Mouse (Mus musculus): ENCODE data around the gene Amotl2.
A peak's percentile ranks its signal among the peaks of the same experiment; 100 is the strongest.

The Amotl2 gene

DNA sequence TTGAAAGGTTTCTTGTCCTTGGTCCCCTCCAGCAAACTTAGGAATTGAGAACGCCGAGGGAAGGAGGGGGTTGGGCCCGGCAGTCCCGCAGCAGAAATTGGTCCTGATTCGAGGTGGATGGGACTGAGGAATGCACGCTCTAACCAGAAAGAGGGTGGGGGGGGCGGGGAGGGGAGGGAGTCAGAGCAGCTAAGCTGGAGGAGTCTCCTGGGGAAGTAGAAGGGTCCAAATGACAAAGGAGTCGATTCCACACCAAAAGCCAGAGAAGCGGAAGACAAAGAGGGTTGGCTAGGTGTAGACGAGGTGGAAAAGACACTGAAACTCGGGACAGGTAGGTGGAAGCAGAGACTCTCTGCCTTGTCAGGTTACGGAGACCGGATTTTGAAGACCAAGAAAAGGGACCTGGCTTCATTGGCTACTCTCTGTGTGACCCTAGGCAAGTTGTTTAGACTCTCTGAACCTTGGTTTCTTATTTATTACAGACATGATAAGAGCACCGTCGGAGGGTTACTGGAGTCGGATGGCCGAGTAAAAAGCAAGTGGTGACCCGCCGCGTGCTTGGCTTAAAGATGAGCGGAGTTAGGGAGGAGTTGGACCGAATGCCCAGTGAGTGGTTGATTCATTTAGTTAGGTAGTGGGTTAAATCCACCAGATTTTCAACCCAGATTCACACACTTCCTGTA is at the start of gene Amotl2:
TSS of gene Amotl2 (plus strand) at position 192 of the 683 bp plus-strand sequence.
- DNase-seq = no peak

DNA sequence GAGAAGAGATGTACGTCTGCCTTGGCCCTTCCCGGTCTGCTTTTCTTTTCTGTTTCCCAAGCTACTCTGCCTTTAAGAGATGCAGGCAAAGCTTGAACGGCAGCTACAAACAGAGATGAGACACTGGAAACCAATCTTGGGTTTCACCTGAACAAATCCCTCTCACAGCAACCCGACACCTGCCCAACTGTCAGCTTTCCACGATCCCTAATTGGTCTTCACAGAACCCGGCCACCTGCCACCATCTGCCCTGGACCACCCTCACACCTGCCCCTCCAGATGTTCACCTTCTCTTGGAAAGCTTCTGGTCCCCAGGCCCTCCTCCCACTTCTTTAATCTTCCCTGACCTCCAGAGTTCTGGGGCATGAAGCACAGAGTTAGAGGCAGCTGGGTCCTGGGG is 48.4 kb upstream of the Amotl2 start:
- no peak for DNase-seq

DNA sequence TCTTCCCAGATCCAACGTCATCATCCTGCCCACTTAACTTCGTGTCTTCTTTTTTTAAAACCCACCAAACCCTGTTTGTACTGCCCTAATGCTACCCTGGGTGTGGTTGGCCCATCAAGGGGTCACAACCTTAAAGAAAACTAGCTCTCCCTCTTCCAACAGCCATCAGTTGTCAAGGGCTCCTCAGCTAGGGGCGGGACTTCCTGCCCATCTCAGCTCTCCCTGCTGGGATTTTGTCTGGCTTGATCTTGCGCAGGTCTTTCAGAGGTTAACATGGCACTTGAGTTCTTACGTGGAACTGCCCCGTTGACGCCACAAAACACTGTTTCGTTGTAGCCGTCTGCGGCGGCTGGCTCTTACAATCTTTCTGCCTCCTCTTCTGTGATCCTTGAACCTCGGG is 47.6 kb upstream of the Amotl2 start:
- no peak for DNase-seq

DNA sequence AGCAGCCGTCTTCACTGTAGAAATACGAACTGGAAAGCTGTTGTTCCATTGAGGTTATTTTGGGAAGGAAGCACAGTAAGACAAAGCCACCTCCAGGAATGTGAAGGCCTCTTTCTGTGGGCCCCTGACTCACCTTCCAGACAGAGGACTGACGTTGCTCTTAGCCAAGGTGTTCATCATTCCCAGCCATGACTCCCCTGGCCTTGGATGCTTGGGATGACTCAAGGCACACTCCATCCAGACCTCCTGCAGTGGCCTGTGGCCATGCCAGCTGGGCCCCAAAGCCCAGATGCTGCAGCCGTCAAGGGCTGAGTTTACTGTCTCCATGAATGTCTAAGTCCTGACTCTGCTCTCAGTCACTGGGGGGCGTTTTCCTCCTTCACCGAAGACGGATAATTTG is 43.1 kb upstream of the Amotl2 start:
- DNase-seq = no peak

DNA sequence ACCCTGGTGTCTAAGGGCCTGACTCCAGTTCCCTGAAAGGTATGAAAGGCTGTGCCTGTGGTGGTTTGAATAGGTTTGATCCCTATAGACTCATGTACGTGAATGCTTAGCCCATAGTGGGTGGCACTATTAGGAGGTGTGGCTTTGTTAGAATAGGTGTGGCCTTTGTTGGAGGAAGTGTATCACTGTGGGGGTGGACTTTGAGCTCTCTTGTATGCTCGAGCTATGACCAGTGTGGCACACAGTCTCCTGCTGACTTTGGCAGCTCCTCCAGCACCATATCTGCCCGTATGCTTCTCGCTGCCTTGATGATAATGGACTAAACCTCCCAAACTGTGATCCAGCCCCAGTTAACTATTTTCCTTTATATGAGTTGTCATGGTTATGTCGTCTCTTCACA is 40.5 kb upstream of the Amotl2 start:
- no peak for DNase-seq

DNA sequence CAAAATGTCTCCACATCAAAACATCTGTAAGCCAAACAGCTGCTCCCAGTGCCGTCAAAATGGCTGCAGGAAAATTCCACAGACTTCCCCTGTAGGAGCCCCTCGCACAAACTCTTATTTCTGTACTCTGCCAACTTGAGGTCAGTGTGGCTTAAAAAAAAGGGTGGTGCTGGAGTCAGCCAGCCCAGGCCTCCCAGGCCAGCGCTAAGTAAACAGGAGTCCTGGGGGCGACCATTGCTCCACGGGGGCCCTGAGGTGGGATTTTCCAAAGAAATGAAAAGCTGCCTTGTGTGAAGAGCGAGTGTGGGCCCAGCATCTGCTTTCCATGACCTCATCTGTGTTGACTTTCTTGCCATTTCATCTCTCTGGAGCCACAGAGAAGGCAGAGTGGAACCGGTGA is 35.0 kb upstream of the Amotl2 start:
- no peak for DNase-seq

DNA sequence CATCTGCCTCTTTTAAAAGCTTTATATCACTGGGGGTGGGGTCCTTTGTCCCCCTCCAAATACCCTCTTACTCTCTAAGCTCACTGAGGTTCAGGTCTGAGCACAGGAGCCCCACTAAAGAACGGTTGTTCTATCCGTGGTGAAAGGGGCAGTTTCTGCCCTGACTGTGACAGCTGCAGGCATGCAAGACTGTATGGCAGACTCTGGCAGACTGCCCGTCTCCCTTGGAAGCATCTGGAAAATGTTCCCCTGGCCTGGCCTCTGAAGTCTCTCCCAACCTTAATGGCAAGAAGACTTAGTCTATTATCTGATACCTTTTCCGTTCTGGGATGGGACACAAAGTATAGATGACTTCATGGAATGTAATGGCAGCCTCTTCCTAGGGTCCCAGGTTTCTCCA is 28.5 kb upstream of the Amotl2 start:
- no peak for DNase-seq

DNA sequence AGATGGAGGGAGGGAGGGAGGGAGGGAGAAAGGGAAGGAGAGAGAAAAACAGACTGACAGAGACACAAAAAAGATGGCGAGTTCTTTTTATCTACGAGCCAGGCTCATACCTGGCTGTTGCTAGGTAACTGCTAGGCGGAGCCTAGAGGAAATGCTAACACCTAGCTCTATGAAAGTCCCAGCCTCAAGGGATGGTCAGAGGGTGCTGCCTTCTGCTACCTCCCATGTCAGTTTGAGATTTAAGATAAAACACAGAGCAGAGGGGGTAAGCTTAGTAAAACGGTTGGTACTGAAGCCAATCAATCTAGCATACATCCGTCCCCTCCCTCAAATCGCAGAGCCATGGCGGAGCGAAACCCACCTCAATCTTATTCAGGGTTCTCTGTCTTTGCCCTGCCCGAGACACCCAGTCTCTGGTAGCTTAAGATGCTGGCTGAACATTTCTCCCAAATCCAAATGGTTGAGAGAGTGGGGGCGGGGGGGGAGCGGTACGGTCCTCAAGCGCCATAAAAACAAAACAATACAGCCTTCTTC is 27.0 kb upstream of the Amotl2 start:
- DNase-seq = no peak

DNA sequence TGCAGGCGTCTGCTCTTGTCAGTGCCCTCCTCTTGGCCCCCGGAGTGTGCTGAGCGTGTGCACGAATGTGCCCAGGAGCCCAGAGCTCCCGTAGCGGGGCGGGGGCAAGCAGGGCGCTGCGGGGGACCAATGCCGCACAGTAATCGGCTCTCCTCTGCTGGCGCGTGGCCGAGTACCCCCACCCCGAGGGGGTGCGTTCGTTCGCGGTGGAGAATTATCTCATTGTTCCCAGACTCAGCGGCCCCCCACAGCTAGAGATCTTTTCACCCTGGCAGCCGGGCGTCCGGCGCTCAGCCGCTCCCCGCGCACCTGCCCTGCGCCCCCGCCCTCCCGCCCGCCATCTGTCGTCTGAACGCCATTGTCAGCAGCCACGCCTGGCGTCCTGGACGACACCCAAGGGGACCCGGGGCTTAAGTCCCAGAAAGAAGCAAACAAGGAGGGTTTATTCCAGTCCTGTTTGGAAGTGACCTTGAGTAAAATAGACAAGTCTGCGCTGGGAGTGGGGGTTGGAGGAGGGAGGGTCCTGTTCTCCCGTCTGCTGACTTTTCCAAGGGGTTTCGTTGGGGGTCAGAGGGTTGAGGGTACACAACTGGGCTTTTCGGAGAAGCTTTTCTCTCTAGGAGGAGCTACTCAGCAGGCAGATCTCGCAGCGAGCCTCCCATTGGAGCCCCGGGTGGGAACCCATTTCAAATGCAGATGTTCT is 26.4 kb upstream of the Amotl2 start:
- no peak for DNase-seq

DNA sequence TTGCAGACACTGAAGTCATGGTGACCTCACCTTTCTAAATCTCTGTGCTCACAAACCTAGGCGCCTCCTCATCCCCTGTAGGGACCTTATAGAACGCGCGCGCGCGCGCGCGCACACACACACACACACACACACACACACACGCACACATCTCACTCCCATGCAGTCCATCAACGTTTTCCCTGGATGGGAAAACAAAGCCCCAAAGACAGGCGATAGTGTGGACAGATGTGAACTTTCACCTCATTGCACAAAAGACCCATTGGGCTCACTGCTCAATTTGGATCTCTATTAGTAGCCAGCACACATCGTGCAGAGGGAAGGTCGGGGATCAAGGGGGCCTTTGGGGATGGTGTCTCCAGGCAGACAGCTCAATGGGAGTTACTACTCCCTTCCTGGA is 25.6 kb upstream of the Amotl2 start:
- no peak for DNase-seq

DNA sequence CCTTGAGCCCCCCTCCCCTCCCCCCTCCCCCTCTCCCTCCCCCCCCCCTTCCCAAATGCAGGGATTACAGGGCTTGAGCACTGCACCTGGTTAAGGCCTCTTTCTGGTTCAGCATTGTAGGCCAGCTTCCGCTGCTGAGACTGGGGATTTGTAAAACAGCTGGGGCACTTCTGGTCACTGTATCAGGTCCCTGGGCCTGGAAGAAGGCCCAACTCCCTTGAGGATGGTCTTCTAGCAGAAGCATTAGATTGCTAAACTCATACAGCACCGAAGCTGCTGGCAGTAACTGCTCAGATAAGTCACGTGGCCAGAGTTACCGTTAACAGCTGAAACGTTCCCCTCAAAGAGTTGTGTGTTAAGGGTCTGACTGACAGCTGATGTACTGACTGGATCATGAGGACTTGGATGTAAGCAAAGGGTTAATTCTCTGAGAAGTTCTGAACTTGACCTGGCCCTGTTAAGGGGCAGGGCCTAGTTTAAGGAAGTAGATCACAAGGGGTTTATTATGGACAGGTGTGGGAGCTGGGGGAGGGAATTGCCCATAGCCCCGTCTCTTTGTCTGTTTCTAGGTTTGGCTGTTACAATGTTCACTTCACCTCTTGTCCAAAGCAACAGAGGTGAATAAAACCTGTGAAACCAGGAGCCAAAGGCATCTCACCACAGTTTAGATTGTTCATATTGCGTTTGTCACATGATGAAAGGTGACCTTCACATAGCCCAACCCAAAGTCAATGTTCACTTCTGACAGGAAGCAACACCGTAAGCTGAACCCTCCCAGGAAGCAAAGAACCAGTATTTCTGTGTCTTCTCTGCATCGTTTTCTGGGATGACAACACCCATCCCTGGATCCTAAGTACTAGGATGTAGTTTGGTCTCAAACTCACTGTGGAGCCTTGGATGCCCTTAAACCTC is 23.7 kb upstream of the Amotl2 start:
- DNase-seq = no peak

DNA sequence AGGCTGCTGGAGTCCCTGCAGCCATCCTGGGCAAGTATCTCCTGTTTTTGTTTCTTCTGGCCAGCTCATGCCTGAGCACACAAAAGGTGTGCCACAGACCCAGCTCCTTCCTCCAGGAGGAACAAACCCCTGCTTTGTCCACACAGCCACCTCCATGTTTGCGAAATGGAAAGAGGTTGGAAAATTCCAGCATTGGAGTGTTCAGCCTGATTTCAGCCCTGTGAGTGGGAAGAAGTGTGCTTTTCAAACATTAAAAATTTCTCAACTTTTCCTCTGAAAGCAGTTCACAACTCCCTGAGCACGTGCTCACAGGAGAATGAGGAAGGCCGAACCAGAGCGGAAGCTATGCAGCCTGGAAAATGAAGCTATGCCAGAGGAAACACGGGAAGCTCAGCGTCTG is 15.4 kb upstream of the Amotl2 start:
- DNase-seq = no peak

DNA sequence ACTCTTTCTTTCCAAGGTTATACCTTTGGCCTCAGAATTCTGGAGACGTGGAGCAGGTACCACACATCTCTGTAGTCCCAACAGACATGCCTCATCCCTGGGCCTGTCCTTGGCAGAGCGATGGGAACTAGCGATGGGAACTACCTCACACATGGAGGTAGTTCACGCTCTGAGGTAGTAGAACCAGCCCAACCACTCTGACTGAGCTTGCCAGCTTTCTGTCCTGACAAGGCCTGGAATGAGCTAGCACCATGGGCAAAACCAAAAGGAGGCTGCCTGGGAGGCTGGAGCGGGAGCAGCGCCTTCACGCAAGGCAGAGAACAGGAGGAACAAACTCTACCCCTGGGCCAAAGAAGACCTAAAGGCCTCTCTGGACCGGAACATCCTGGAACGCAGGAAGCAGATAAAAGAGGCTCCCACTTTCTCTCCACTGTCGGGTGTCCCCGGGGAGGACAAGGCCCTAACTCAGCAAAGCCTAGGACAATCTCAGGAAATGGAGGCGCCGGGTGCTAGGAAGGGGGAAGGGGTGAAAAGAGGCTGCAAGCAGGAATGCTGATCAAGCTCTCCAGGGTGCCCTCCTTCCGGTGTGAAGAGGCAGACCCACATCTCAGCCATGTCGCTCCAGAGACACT is 6.9 kb upstream of the Amotl2 start:
- DNase-seq = no peak

DNA sequence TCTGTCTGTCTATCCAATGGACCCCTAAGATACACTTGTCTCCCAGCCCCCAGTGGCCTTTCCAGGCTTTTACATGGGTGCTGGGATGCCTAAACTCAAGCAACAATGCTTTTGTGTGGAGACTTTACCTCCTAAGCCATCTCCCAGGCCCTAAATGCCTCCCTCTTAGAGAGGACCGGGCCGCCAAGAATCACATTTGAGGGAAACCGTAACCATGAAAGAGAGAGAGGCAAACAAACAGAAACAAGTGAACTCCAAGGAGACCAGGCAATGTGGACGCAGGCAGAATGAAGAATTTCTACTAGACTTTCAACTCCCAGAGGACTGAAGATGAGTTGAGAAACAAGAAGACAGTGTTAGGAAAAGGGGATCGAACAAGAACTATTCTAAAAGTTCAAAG is 6.0 kb upstream of the Amotl2 start:
- no peak for DNase-seq

DNA sequence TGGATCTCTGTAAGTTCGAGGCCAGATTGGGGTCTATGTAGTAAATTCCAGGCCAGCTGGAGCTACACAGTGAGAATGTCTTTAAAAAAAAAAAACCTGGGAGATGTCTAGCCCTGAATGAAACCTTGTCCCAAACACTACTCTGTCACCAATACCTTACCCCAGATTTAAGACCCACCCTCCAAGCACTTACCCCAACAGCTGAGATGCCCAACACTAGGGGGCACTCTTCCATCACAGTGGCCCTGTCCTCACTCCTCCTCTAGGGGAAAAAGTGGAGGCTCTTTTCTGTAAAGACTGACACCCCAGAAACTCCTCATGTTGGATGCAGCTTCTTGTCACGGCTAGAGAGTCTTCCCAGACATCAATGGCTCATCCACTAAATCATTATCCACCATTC is 2.7 kb upstream of the Amotl2 start:
- peak; percentile 34 to 39 for DNase-seq

DNA sequence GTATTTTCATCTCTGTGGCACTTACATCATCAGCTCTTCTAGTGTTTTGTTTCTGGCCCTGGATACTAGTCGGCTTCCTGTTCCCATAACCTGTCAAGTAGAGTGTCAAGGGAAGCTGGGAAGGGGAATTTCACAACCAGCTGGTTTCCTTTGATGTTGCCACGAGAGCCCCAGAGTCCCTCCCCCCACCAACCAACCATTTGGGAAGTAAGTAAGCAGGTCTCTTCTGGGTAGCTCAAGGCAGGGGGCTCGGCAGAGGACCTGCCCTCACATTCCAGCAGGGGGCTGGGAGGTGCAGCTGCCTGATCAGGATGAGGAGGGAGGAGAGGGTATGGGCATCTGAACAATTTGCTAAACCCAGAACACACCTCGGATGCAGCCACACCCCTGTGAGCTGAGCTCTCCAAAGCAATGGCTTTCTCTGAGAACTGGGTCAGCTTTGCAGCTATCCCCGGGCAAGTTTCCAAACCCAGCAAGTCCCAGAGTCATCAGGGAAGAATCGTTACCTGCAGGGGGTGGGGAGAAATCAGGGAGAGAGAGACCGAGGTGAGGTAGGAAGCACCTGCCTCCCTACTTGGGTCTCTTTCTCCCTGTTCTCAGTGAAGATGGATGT is 1.5 kb upstream of the Amotl2 start:
- DNase-seq = no peak

DNA sequence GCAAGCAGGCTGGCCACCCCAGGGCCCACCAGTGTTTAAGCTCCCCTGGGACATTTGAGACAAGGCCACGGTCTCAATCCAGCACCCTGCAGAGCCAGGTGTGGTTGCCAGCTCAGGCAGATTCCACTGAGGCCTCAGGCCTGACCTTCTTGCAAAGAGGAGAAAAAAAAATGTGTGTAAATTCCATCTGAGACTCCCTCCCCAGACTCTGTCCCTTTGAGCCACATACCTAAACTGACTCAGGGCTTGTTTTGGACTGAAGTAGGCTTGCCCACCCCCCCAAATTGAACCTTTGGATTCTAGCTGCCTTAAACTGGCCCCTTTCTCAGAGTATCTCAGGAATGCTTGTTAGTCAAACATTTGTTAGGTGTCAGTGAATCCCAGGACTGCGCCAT is 969 bp upstream of the Amotl2 start:
- no peak for DNase-seq

DNA sequence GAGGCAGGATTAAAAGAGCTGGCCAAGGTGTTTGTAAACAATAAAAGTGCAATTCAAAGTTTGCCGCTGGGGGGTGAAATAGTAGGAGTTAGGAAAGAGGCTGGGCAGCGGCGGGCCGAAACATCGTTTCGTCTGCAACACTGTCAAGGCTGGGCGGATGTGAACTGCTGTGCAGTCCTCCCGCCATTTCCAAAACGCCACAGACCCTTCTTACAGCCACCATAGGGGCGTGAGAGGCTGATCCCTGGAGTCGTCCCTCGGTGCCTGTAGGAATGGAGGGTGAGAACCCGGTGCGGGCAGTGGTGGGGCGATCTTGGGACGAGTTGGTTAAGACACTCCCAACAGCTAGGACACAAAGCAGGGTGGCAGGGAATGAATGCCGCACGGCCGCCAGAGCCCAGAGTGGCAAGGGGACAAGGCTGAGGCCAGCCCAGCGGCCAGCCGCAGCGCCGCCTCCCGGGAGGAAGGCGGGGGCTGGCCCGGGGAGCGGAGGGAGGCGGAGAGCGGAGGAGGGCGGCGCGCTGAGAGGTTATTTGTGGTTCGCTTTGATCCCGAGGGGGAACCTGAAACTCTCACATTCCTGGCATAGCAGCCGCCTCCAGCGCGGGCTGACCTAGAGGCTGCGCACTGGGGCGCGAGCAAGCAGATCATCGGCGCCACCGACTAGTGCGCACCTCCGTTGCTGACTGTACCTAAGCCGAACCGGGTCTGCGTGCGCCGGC is 853 bp downstream of the Amotl2 start:
- DNase-seq = peak; percentile 4 to 24

DNA sequence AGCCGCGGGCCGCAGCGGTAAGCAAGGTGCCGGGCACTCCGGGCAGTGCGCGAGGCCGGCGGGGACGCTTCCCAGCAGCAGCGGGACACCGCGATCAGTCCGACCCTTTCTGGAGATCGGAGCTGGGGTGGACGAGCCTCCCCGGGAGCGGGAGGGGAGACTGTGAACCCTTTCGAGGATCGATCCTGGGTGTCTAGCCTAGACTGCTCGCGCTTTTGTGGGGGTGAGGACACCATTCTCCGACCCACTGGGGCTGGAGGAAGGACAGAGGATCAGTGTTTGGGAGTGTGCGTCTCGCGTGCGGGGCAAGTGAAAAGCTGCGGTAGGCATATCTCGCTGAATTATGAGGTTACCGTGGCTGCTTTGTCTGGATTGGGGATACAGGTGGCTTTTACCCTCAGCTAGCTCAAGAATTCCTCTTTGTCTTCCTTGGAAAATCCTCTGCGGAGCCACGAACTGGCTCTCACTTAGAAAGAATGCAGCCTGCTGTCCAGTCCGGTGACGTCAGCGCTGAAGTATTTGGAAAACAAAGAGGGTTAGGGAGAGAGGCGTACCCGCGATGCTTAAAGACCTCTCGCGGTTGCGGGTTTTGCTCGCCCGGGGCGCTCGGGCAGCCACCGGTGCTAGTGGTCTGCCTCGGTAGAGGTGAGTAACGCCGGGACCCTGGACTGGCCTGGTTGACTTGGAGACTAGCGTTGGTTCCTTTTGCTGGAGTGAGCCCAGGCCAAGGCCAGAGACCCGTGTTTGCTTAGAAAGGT is 1.6 kb downstream of the Amotl2 start:
- peak; percentile 1 to 3 for DNase-seq

DNA sequence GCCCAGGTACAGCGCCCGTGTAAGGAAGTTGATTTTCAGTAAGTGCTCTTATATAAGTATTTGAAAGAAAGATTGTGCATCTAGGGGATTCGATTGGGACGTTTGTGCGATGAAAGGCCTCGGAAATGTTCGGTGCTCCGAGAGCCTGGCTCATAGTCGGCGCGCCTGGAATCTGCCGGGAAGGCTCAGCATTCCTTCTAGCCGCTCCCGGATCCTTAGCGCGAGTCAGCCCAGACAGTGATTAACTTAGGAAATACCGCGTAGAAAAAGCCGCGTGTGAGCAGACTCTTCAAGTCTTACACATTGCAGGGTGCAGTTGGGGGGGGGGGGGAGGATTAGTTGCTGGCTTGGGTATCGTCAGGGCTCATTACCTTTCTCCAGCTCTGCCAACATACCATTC is 2.2 kb downstream of the Amotl2 start:
- no peak for DNase-seq

DNA sequence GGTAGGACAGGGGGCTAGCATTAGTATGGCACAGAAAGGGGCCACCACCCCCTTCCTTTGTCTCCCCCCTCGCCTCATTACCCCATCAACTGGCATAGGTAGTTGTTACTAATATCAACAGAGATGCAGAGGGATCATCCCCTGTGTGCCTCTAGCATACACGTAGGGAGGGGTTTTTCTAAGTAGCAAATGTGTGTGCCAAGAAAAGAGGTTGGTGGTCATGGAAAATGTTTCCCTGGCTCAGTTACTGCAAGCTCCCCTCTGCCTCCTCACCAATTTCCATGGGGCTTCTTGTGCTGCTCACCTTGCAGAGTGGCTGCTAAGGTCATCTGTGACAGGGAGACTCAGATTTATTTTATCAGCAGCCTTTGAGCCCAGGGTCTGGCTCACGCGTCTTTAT is 2.6 kb downstream of the Amotl2 start:
- DNase-seq = no peak

All from B cell, adult 2 months (primary cell).